Mouse (Mus musculus): ENCODE results near the gene Rabl2. TPM values are rescaled to one million over a fixed set of nuclear protein-coding genes. Genes with fewer than 3 reads are reported as not detected.

Gene Rabl2
- total and polyA plus RNA-seq, 3 experiments, result 2.7 to 5.8 (median 2.9) TPM

GRCm38 (mm10) chr15:89550506-89550905, 41.2 kb downstream of the Rabl2 start:
- peaks cover 73% of the 10 kb centered on the region for H3K27me3 ChIP-seq (replicated peaks)
- dilution Hi-C loops (cut with MboI; ENCODE audit: extremely low pct_ligation_motif_present, extremely low pct_unique_long_range_greater_than_20kb, low sequenced_read_pairs), result no loop called here
- no peak overlapping the region for H3K9ac ChIP-seq (ENCODE audit: insufficient read depth, low read depth)
- no peaks in the 10 kb centered on the region for H3K36me3 ChIP-seq (replicated peaks in 1 of 2; ENCODE audit: control insufficient read depth in 1 of 2, insufficient read depth in 1 of 2, low read length in 1 of 2)
- DNase-seq (ENCODE audit: extremely low read depth), result no peak
- H3K4me2 ChIP-seq (ENCODE audit: insufficient read depth, low read depth, poor library complexity, severe bottlenecking), result no peak overlapping the region
- no peak overlapping the region for H3K4me3 ChIP-seq (replicated peaks in 1 of 3; ENCODE audit: low read depth in 2 of 3, low read length in 2 of 3, poor library complexity in 1 of 3)
- no peak for TF ChIP-seq ZKSCAN1 (IDR thresholded peaks at IDR 0.05; ENCODE audit: borderline replicate concordance, low read depth, low read length)
- no peak for TF ChIP-seq TCF12 (IDR thresholded peaks at IDR 0.05; ENCODE audit: low read depth, low read length)
- TF ChIP-seq MXI1 (IDR thresholded peaks at IDR 0.05; ENCODE audit: low read depth, low read length), result no peak
- TF ChIP-seq JUN (IDR thresholded peaks at IDR 0.05; ENCODE audit: insufficient read depth, low read depth, low read length), result no peak
- TF ChIP-seq USF2 (conservative IDR thresholded peaks at IDR 0.05; ENCODE audit: low read depth, low read length), result no peak
- no peak for TF ChIP-seq CHD2 (IDR thresholded peaks at IDR 0.05; ENCODE audit: low read length)
- no peak for TF ChIP-seq POLR2AphosphoS2 (IDR thresholded peaks at IDR 0.05; ENCODE audit: low read depth, low read length)
- H3K27ac ChIP-seq (ENCODE audit: insufficient read depth, low read depth), result no peak overlapping the region
- in situ Hi-C loops (cut with MboI; ENCODE audit: low pct_ligation_motif_present, low pct_unique_long_range_greater_than_20kb, low sequenced_read_pairs), result no loop called here
- H3K4me1 ChIP-seq (ENCODE audit: control insufficient read depth in 1 of 2, insufficient read depth in 2 of 2), result no peaks in the 10 kb centered on the region
- H3K79me2 ChIP-seq (replicated peaks; ENCODE audit: control insufficient read depth, extremely low read depth, insufficient read depth, poor library complexity, severe bottlenecking), result no peaks in the 10 kb centered on the region
- peaks cover 5% of the 10 kb centered on the region for H3K9me3 ChIP-seq (replicated peaks; ENCODE audit: low read length)

DNA sequence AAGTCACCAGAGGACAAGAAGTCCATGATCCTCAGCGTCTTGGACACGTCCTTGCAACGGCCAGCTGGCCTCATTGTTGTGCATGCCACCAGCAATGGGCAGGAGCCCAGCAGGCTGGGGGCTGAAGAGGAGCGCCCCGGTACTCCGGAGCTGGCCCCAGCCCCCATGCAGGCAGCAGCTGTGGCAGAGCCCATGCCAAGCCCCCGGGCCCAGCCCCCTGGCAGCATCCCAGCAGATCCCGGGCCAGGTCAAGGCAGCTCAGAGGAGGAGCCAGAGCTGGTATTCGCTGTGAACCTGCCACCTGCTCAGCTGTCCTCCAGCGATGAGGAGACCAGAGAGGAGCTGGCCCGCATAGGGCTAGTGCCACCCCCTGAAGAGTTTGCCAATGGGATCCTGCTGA, 42.9 kb downstream of the Rabl2 start:
- H3K4me2 ChIP-seq (ENCODE audit: insufficient read depth, low read depth, poor library complexity, severe bottlenecking), result no peak overlapping the region

More for the DNA sequence above, 42.9 kb downstream of the Rabl2 start:
- no peaks in the 10 kb centered on the region for H3K79me2 ChIP-seq (replicated peaks; ENCODE audit: control insufficient read depth, extremely low read depth, insufficient read depth, poor library complexity, severe bottlenecking)
- peaks cover 76% of the 10 kb centered on the region for H3K27me3 ChIP-seq (replicated peaks)
- H3K9ac ChIP-seq (ENCODE audit: insufficient read depth, low read depth), result no peak overlapping the region
- TF ChIP-seq KAT2A (IDR thresholded peaks at IDR 0.05; ENCODE audit: insufficient replicate concordance, low read length) (no peak), ELF1 (IDR thresholded peaks at IDR 0.05; ENCODE audit: low read depth, low read length) (no peak), UBTF (IDR thresholded peaks at IDR 0.05; ENCODE audit: low read depth, low read length) (no peak), POLR2A (IDR thresholded peaks at IDR 0.05; ENCODE audit: low read depth, low read length) (no peak), PAX5 (IDR thresholded peaks at IDR 0.05; ENCODE audit: low read length) (no peak), SIN3A (IDR thresholded peaks at IDR 0.05; ENCODE audit: low read length) (no peak), MAFK (IDR thresholded peaks at IDR 0.05; ENCODE audit: insufficient replicate concordance, low read length) (no peak), CHD1 (IDR thresholded peaks at IDR 0.05; ENCODE audit: low read depth, low read length) (no peak), E2F4 (IDR thresholded peaks at IDR 0.05; ENCODE audit: insufficient replicate concordance, low read depth, low read length) (no peak), BHLHE40 (IDR thresholded peaks at IDR 0.05; ENCODE audit: low read depth, low read length) (no peak), USF1 (IDR thresholded peaks at IDR 0.05; ENCODE audit: low read depth, low read length) (no peak), USF2 (conservative IDR thresholded peaks at IDR 0.05; ENCODE audit: low read depth, low read length) (no peak), GABPA (IDR thresholded peaks at IDR 0.05; ENCODE audit: insufficient replicate concordance, low read depth, low read length) (no peak), ZKSCAN1 (IDR thresholded peaks at IDR 0.05; ENCODE audit: borderline replicate concordance, low read depth, low read length) (no peak), NRF1 (IDR thresholded peaks at IDR 0.05; ENCODE audit: low read depth, low read length) (no peak), POLR2AphosphoS2 (IDR thresholded peaks at IDR 0.05; ENCODE audit: low read depth, low read length) (no peak), JUND (conservative IDR thresholded peaks at IDR 0.05; ENCODE audit: low read depth, low read length) (no peak)
- dilution Hi-C loops (cut with MboI; ENCODE audit: extremely low pct_ligation_motif_present, extremely low pct_unique_long_range_greater_than_20kb, low sequenced_read_pairs) (no loop called here), in situ Hi-C loops (cut with MboI; ENCODE audit: low pct_ligation_motif_present, low pct_unique_long_range_greater_than_20kb, low sequenced_read_pairs) (no loop called here)
- H3K4me1 ChIP-seq (ENCODE audit: control insufficient read depth in 1 of 2, insufficient read depth in 2 of 2), result no peaks in the 10 kb centered on the region
- H3K36me3 ChIP-seq (replicated peaks in 1 of 2; ENCODE audit: control insufficient read depth in 1 of 2, insufficient read depth in 1 of 2, low read length in 1 of 2), result no peaks in the 10 kb centered on the region
- no peak overlapping the region for H3K27ac ChIP-seq (ENCODE audit: insufficient read depth, low read depth)
- DNase-seq (ENCODE audit: extremely low read depth), result no peak
- H3K4me3 ChIP-seq (replicated peaks in 1 of 3; ENCODE audit: low read depth in 2 of 3, low read length in 2 of 3, poor library complexity in 1 of 3), result no peak overlapping the region
- peaks cover 5% of the 10 kb centered on the region for H3K9me3 ChIP-seq (replicated peaks; ENCODE audit: low read length)

All from CH12.LX (cell line).